Mouse (Mus musculus): ENCODE measurements around the gene Mboat2. TPM values are rescaled to one million over a fixed set of nuclear protein-coding genes. Genes with fewer than 3 reads are reported as not detected.
A peak's percentile ranks its signal among the peaks of the same experiment; 100 is the strongest.

The Mboat2 gene
- polyA plus RNA-seq, 1 experiment from 2014 or later = 44.5 TPM

GRCm38 (mm10) chr12:24837947-24838346, 7.3 kb downstream of the Mboat2 start:
- no peak overlapping the region for H3K4me2 ChIP-seq (ENCODE audit: low read length)
- no peak overlapping the region for H3K9ac ChIP-seq (ENCODE audit: low read depth, low read length)
- ATAC-seq (replicated peaks; ENCODE audit: low FRiP score, low read depth) = no peak
- TF ChIP-seq CTCF (IDR thresholded peaks at IDR 0.05; ENCODE audit: low read depth) = no peak
- no peaks in the 10 kb centered on the region for H3K36me3 ChIP-seq (ENCODE audit: insufficient read depth, low read length)
- no peak overlapping the region for H3K4me3 ChIP-seq (replicated peaks; ENCODE audit: low read depth, low read length)
- H3K4me1 ChIP-seq (replicated peaks; ENCODE audit: insufficient read depth, low read length) = peaks cover 16% of the 10 kb centered on the region
- no peaks in the 10 kb centered on the region for H3K27me3 ChIP-seq (ENCODE audit: insufficient read depth, low read length)
- no peaks in the 10 kb centered on the region for H3K9me3 ChIP-seq (replicated peaks; ENCODE audit: low read length)
- 86% methylated on average over 2 of the region's 2 CpGs for WGBS
- no peak overlapping the region for H3K27ac ChIP-seq
- no peak for DNase-seq (ENCODE audit: low spot score)

GRCm38 (mm10) chr12:24841115-24841879, 10.6 kb downstream of the Mboat2 start:
- Histone ChIP-seq H3K4me2 (ENCODE audit: low read length) (no peak overlapping the region), H3K4me3 (replicated peaks; ENCODE audit: low read depth, low read length) (no peak overlapping the region), H3K4me1 (replicated peaks; ENCODE audit: insufficient read depth, low read length) (peaks cover 27% of the 10 kb centered on the region), H3K36me3 (ENCODE audit: insufficient read depth, low read length) (no peaks in the 10 kb centered on the region), H3K9ac (ENCODE audit: low read depth, low read length) (no peak overlapping the region), H3K27me3 (ENCODE audit: insufficient read depth, low read length) (no peaks in the 10 kb centered on the region), H3K27ac (no peak overlapping the region), H3K9me3 (replicated peaks; ENCODE audit: low read length) (no peaks in the 10 kb centered on the region)
- DNase-seq (ENCODE audit: low spot score) = no peak
- TF ChIP-seq CTCF (IDR thresholded peaks at IDR 0.05; ENCODE audit: low read depth) = peak; percentile 42; the same call in 1 of the 2 replicates
- WGBS = 51% methylated on average over 9 of the region's 9 CpGs
- peak; percentile 60; the same call in 1 of the 2 replicates for ATAC-seq (replicated peaks; ENCODE audit: low FRiP score, low read depth)

- H3K9ac ChIP-seq (ENCODE audit: low read depth, low read length) = no peak overlapping the region
- 73% methylated on average over 11 of the region's 11 CpGs for WGBS
- DNase-seq (ENCODE audit: low spot score) (no peak), ATAC-seq (replicated peaks; ENCODE audit: low FRiP score, low read depth) (no peak)
- H3K4me2 ChIP-seq (ENCODE audit: low read length) = no peak overlapping the region
- no peaks in the 10 kb centered on the region for H3K36me3 ChIP-seq (ENCODE audit: insufficient read depth, low read length)
- TF ChIP-seq CTCF (IDR thresholded peaks at IDR 0.05; ENCODE audit: low read depth) = no peak
- no peaks in the 10 kb centered on the region for H3K9me3 ChIP-seq (replicated peaks; ENCODE audit: low read length)
- H3K27ac ChIP-seq = no peak overlapping the region
- H3K27me3 ChIP-seq (ENCODE audit: insufficient read depth, low read length) = no peaks in the 10 kb centered on the region
- no peak overlapping the region for H3K4me3 ChIP-seq (replicated peaks; ENCODE audit: low read depth, low read length)
- peaks cover 25% of the 10 kb centered on the region for H3K4me1 ChIP-seq (replicated peaks; ENCODE audit: insufficient read depth, low read length)
These were observed 11.7 kb downstream of the Mboat2 start for GRCm38 (mm10) chr12:24842299-24842910.

- Histone ChIP-seq H3K27ac (peak overlapping the region; percentile 25; the same call in 1 of the 2 replicates), H3K27me3 (ENCODE audit: insufficient read depth, low read length) (no peaks in the 10 kb centered on the region), H3K4me1 (replicated peaks; ENCODE audit: insufficient read depth, low read length) (peaks cover 20% of the 10 kb centered on the region), H3K36me3 (ENCODE audit: insufficient read depth, low read length) (no peaks in the 10 kb centered on the region), H3K4me2 (ENCODE audit: low read length) (peak overlapping the region; percentile 23; the same call in 1 of the 2 replicates), H3K9ac (ENCODE audit: low read depth, low read length) (no peak overlapping the region), H3K4me3 (replicated peaks; ENCODE audit: low read depth, low read length) (no peak overlapping the region), H3K9me3 (replicated peaks; ENCODE audit: low read length) (no peaks in the 10 kb centered on the region)
- TF ChIP-seq CTCF (IDR thresholded peaks at IDR 0.05; ENCODE audit: low read depth) = no peak
- 24% methylated on average over 7 of the region's 7 CpGs for WGBS
- no peak for ATAC-seq (replicated peaks; ENCODE audit: low FRiP score, low read depth)
- DNase-seq (ENCODE audit: low spot score) = peak; percentile 40
These were observed 12.9 kb downstream of the Mboat2 start for GRCm38 (mm10) chr12:24843395-24844072.

- Histone ChIP-seq H3K9me3 (replicated peaks; ENCODE audit: low read length) (no peaks in the 10 kb centered on the region), H3K4me2 (ENCODE audit: low read length) (no peak overlapping the region), H3K27me3 (ENCODE audit: insufficient read depth, low read length) (no peaks in the 10 kb centered on the region), H3K27ac (no peak overlapping the region), H3K4me3 (replicated peaks; ENCODE audit: low read depth, low read length) (no peak overlapping the region), H3K9ac (ENCODE audit: low read depth, low read length) (no peak overlapping the region), H3K36me3 (ENCODE audit: insufficient read depth, low read length) (no peaks in the 10 kb centered on the region), H3K4me1 (replicated peaks; ENCODE audit: insufficient read depth, low read length) (peaks cover 20% of the 10 kb centered on the region)
- WGBS = 70% methylated on average over 4 of the region's 4 CpGs
- TF ChIP-seq CTCF (IDR thresholded peaks at IDR 0.05; ENCODE audit: low read depth) = peak; percentile 42; the same call in 1 of the 2 replicates
- no peak for DNase-seq (ENCODE audit: low spot score)
- ATAC-seq (replicated peaks; ENCODE audit: low FRiP score, low read depth) = no peak
These were observed 14.7 kb downstream of the Mboat2 start for GRCm38 (mm10) chr12:24845344-24845743.

GRCm38 (mm10) chr12:24848107-24848506, 17.4 kb downstream of the Mboat2 start:
- H3K4me2 ChIP-seq (ENCODE audit: low read length) = no peak overlapping the region
- no peaks in the 10 kb centered on the region for H3K36me3 ChIP-seq (ENCODE audit: insufficient read depth, low read length)
- H3K4me1 ChIP-seq (replicated peaks; ENCODE audit: insufficient read depth, low read length) = peaks cover 10% of the 10 kb centered on the region
- H3K9me3 ChIP-seq (replicated peaks; ENCODE audit: low read length) = no peaks in the 10 kb centered on the region
- H3K9ac ChIP-seq (ENCODE audit: low read depth, low read length) = no peak overlapping the region
- no peaks in the 10 kb centered on the region for H3K27me3 ChIP-seq (ENCODE audit: insufficient read depth, low read length)
- no peak overlapping the region for H3K4me3 ChIP-seq (replicated peaks; ENCODE audit: low read depth, low read length)
- no peak for ATAC-seq (replicated peaks; ENCODE audit: low FRiP score, low read depth)
- 49% methylated on average over 5 of the region's 5 CpGs for WGBS
- DNase-seq (ENCODE audit: low spot score) = no peak
- no peak for TF ChIP-seq CTCF (IDR thresholded peaks at IDR 0.05; ENCODE audit: low read depth)
- no peak overlapping the region for H3K27ac ChIP-seq
